Mouse (Mus musculus): Measurements from ENCODE around the gene Ube2f.

The Ube2f gene

GRCm38 (mm10) chr1:91278410-91279119 lies 28.5 kb downstream of the Ube2f start:
- in situ Hi-C loops (cut with MboI; ENCODE audit: low pct_unique_long_range_greater_than_20kb in 1 of 2, low sequenced_read_pairs in 2 of 2, unreplicated experiment in 1 of 2), result no loop called here

- in situ Hi-C loops (cut with MboI; ENCODE audit: low pct_unique_long_range_greater_than_20kb in 1 of 2, low sequenced_read_pairs in 2 of 2, unreplicated experiment in 1 of 2), result no loop called here
Observed at GRCm38 (mm10) chr1:91279126-91279525, 29.0 kb downstream of the Ube2f start.

GRCm38 (mm10) chr1:91282582-91282981 lies 32.5 kb downstream of the Ube2f start:
- in situ Hi-C loops (cut with MboI; ENCODE audit: low pct_unique_long_range_greater_than_20kb in 1 of 2, low sequenced_read_pairs in 2 of 2, unreplicated experiment in 1 of 2), result no loop called here

GRCm38 (mm10) chr1:91289375-91289774 lies 39.3 kb downstream of the Ube2f start:
- in situ Hi-C loops (cut with MboI; ENCODE audit: low pct_unique_long_range_greater_than_20kb in 1 of 2, low sequenced_read_pairs in 2 of 2, unreplicated experiment in 1 of 2), result no loop called here

GRCm38 (mm10) chr1:91292101-91292825 lies 42.2 kb downstream of the Ube2f start:
- in situ Hi-C loops (cut with MboI; ENCODE audit: low pct_unique_long_range_greater_than_20kb in 1 of 2, low sequenced_read_pairs in 2 of 2, unreplicated experiment in 1 of 2), result no loop called here

- in situ Hi-C loops (cut with MboI; ENCODE audit: low pct_unique_long_range_greater_than_20kb in 1 of 2, low sequenced_read_pairs in 2 of 2, unreplicated experiment in 1 of 2), result no loop called here
Observed at GRCm38 (mm10) chr1:91295544-91295943, 45.4 kb downstream of the Ube2f start.

GRCm38 (mm10) chr1:91297799-91298744 lies 48.0 kb downstream of the Ube2f start, which contains the start of gene Scly:
Gene Scly (plus strand): TSS chr1:91298338.
- in situ Hi-C loops (cut with MboI; ENCODE audit: low pct_unique_long_range_greater_than_20kb in 1 of 2, low sequenced_read_pairs in 2 of 2, unreplicated experiment in 1 of 2), result no loop called here

GRCm38 (mm10) chr1:91299026-91299706 lies 49.1 kb downstream of the Ube2f start:
- in situ Hi-C loops (cut with MboI; ENCODE audit: low pct_unique_long_range_greater_than_20kb in 1 of 2, low sequenced_read_pairs in 2 of 2, unreplicated experiment in 1 of 2), result no loop called here

- in situ Hi-C loops (cut with MboI; ENCODE audit: low pct_unique_long_range_greater_than_20kb in 1 of 2, low sequenced_read_pairs in 2 of 2, unreplicated experiment in 1 of 2), result no loop called here
Observed at GRCm38 (mm10) chr1:91299707-91300426, 49.8 kb downstream of the Ube2f start.

GRCm38 (mm10) chr1:91301206-91301920 lies 51.3 kb downstream of the Ube2f start:
- in situ Hi-C loops (cut with MboI; ENCODE audit: low pct_unique_long_range_greater_than_20kb in 1 of 2, low sequenced_read_pairs in 2 of 2, unreplicated experiment in 1 of 2), result no loop called here

- in situ Hi-C loops (cut with MboI; ENCODE audit: low pct_unique_long_range_greater_than_20kb in 1 of 2, low sequenced_read_pairs in 2 of 2, unreplicated experiment in 1 of 2), result no loop called here
Observed at GRCm38 (mm10) chr1:91302021-91302420, 51.9 kb downstream of the Ube2f start.

GRCm38 (mm10) chr1:91304621-91305020 lies 54.5 kb downstream of the Ube2f start:
- in situ Hi-C loops (cut with MboI; ENCODE audit: low pct_unique_long_range_greater_than_20kb in 1 of 2, low sequenced_read_pairs in 2 of 2, unreplicated experiment in 1 of 2), result no loop called here

- in situ Hi-C loops (cut with MboI; ENCODE audit: low pct_unique_long_range_greater_than_20kb in 1 of 2, low sequenced_read_pairs in 2 of 2, unreplicated experiment in 1 of 2), result no loop called here
Observed at GRCm38 (mm10) chr1:91309366-91310085, 59.4 kb downstream of the Ube2f start.

- in situ Hi-C loops (cut with MboI; ENCODE audit: low pct_unique_long_range_greater_than_20kb in 1 of 2, low sequenced_read_pairs in 2 of 2, unreplicated experiment in 1 of 2), result no loop called here
Observed at GRCm38 (mm10) chr1:91312273-91312672, 62.2 kb downstream of the Ube2f start.

GRCm38 (mm10) chr1:91313251-91313650 lies 63.1 kb downstream of the Ube2f start:
- in situ Hi-C loops (cut with MboI; ENCODE audit: low pct_unique_long_range_greater_than_20kb in 1 of 2, low sequenced_read_pairs in 2 of 2, unreplicated experiment in 1 of 2), result no loop called here

- in situ Hi-C loops (cut with MboI; ENCODE audit: low pct_unique_long_range_greater_than_20kb in 1 of 2, low sequenced_read_pairs in 2 of 2, unreplicated experiment in 1 of 2), result no loop called here
Observed at GRCm38 (mm10) chr1:91317656-91318055, 67.6 kb downstream of the Ube2f start.

Data from mouse embryonic stem cell (cell line).